In genomic region chrX:72917884-72918681, GRCm38 (mm10) we compare ENCODE assay signal across 8 mouse cellular contexts. TPM values are rescaled to one million over a fixed set of nuclear protein-coding genes. Genes with fewer than 3 reads are reported as not detected.
A peak's percentile ranks its signal among the peaks of the same experiment; 100 is the strongest.
DNase-seq lines count a peak whose midpoint lies in the region; ATAC-seq lines count a peak whose summit lies in the region.

Gene Cetn2 (minus strand): TSS chrX:72918411.
Gene Nsdhl (plus strand): TSS chrX:72918557.

- peaks cover 8% of the 10 kb centered on the region for H3K4me1 ChIP-seq in hindbrain, embryonic 16.5 days (ENCODE audit: control insufficient read depth, insufficient read depth, low read depth, low read length)

- H3K9ac ChIP-seq in hindbrain, embryonic 16.5 days (ENCODE audit: low read depth, low read length), result peak within 1 kb of the TSS; percentile 62

- peak within 1 kb of the TSS; percentile 59 for H3K4me2 ChIP-seq in hindbrain, embryonic 16.5 days (ENCODE audit: low read length)

- H3K4me3 ChIP-seq in hindbrain, embryonic 16.5 days (ENCODE audit: low read length), result peak within 1 kb of the TSS; percentile 57
- peak within 1 kb of the TSS; percentile 72 for H3K4me3 ChIP-seq in macrophage (ENCODE audit: inconsistent target)

- H3K27ac ChIP-seq in hindbrain, embryonic 16.5 days (ENCODE audit: low read depth, low read length), result peak within 1 kb of the TSS; percentile 76
- peak within 1 kb of the TSS; percentile 74 for H3K27ac ChIP-seq in macrophage

- H3K9me3 ChIP-seq in hindbrain, embryonic 16.5 days (ENCODE audit: control insufficient read depth, low read length), result no peaks in the 10 kb centered on the region

- H3K36me3 ChIP-seq in hindbrain, embryonic 16.5 days (ENCODE audit: control insufficient read depth, insufficient read depth, low read length), result peaks cover under 1% of the 10 kb centered on the region; the same call in 1 of the 2 replicates
- H3K36me3 ChIP-seq in macrophage (ENCODE audit: inconsistent target), result no peaks in the 10 kb centered on the region

- ATAC-seq in hindbrain, embryonic 16.5 days, result peak; percentile 99

- WGBS in hindbrain, embryonic 16.5 days, result 13% methylated on average over 40 of the region's 41 CpGs
- WGBS in macrophage (ENCODE audit: missing documents), result 22% methylated on average over 40 of the region's 41 CpGs

- peak; percentile 66 for DNase-seq in WW6 (ENCODE audit: low read depth, low spot score)
- peak; percentile 51 to 80 for DNase-seq in cerebellum, postnatal 4 days (ENCODE audit: low spot score in 2 of 2)
- peak; percentile 88 for DNase-seq in gastrocnemius, adult 18-20 months (ENCODE audit: low spot score)
- peak; percentile 80 to 87 for DNase-seq in left cerebral cortex, adult 18-20 months (ENCODE audit: low spot score in 2 of 2)
- peak; percentile 93 for DNase-seq in right cerebral cortex, adult 18-20 months
- peak; percentile 21 for DNase-seq in urinary bladder, postnatal 10 days (ENCODE audit: low spot score)

- H3K27me3 ChIP-seq in hindbrain, embryonic 16.5 days (replicated peaks; ENCODE audit: control insufficient read depth, insufficient read depth, low read length), result no peaks in the 10 kb centered on the region

- peaks cover 24% of the 10 kb centered on the region; the same call in 1 of the 2 replicates for H3K79me2 ChIP-seq in macrophage (ENCODE audit: inconsistent target)

RNA-seq across cellular contexts. Expression of gene Cetn2, which starts in this region (rescaled TPM):
- total RNA-seq in gastrocnemius, adult 18-20 months (2021), result 10 to 100 TPM; 27.4 to 28.8 TPM
- polyA plus RNA-seq in hindbrain, embryonic 16.5 days (2015; fragmentation: Nextera tagmentation; extraction: Ambion mirVana), result 66.8 and 70.1 TPM in 2 replicates
- 10 to 100 TPM; 57.0 to 58.1 TPM for total RNA-seq in left cerebral cortex, adult 18-20 months (2021)
- total RNA-seq in macrophage (2018; cell fraction: chromatin; rRNA removed), result 1 to 10 TPM in 18 of 26 experiments, under 1 TPM in 4, not detected in 4; 0.69 to 8.5 (median 2.6) TPM
- 10 to 100 TPM; 30.1 to 47.9 (median 38.7) TPM for total RNA-seq in macrophage (2018; cell fraction: cytosol; rRNA removed)
- total RNA-seq in macrophage (2018; cell fraction: nucleus; rRNA removed), result 10 to 100 TPM in 15 of 26 experiments, 1 to 10 TPM in 11; 5.3 to 24.3 (median 12.8) TPM
- polyA plus RNA-seq in macrophage (2018), result 44.0 to 88.1 TPM (median 45.2 TPM) in 3 replicates

RNA-seq across cellular contexts. Expression of gene Nsdhl, which starts in this region (rescaled TPM):
- 1 to 10 TPM; 3.3 to 3.5 TPM for total RNA-seq in gastrocnemius, adult 18-20 months (2021)
- 51.2 and 54.5 TPM in 2 replicates for polyA plus RNA-seq in hindbrain, embryonic 16.5 days (2015; fragmentation: Nextera tagmentation; extraction: Ambion mirVana)
- total RNA-seq in left cerebral cortex, adult 18-20 months (2021), result 10 to 100 TPM; 22.6 to 30.0 TPM
- total RNA-seq in macrophage (2018; cell fraction: chromatin; rRNA removed), result 10 to 100 TPM in 18 of 26 experiments, 1 to 10 TPM in 8; 4.0 to 31.2 (median 15.2) TPM
- total RNA-seq in macrophage (2018; cell fraction: cytosol; rRNA removed), result 10 to 100 TPM; 11.3 to 25.3 (median 20.1) TPM
- 10 to 100 TPM in 24 of 26 experiments, 1 to 10 TPM in 2; 6.5 to 46.3 (median 19.0) TPM for total RNA-seq in macrophage (2018; cell fraction: nucleus; rRNA removed)
- polyA plus RNA-seq in macrophage (2018), result 17.8 to 25.0 TPM (median 21.0 TPM) in 3 replicates

Comparison
In these comparisons a context has a peak if more than half of its experiments do, and no peak if none do; other contexts are left out.
1. Peak in every context shown above with its lines: DNase-seq, ATAC-seq, H3K4me3 ChIP-seq and H3K27ac ChIP-seq.
2. RNA of gene Nsdhl (total RNA-seq): 22.6 to 30.0 TPM in left cerebral cortex, adult 18-20 months; 3.3 to 3.5 TPM in gastrocnemius, adult 18-20 months; every median in the first group is over 4 times any median in the second.
3. DNase-seq: peak in every context shown above with its lines; median percentile 93 in right cerebral cortex, adult 18-20 months; 88 in gastrocnemius, adult 18-20 months; 84 in left cerebral cortex, adult 18-20 months; 66 in WW6; 66 in cerebellum, postnatal 4 days; 21 in urinary bladder, postnatal 10 days.